Mouse (Mus musculus) skeletal muscle tissue, adult 2 months (tissue): ENCODE data around the gene 1810046K07Rik.

Experiments used
- DNase-seq: peaks from one replicate; pipeline ENCODE4 v3.0.0-alpha.2; 2012; ENCODE audit warnings: low read depth, low spot score

The 1810046K07Rik gene

DNA sequence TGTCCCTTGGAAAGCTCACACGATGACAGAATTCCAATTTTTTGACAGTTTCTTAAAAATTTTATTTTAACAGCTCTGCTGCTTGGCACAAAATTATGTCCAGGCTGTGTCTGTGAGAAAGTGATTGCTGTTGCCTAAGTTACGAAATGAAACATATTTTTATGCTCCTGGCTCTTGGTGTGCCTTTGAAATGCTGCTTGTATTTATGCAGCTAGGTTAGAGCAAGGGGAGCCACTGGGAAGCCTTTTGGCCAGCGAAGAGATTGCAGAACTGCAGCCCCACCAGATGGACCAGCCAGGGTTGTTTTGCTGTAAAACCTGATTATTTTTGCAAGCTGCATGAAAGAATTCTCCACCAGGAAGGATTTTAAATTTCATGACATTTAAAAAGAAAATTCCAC lies 23.6 kb downstream of the 1810046K07Rik start:
- DNase-seq = peak; percentile 15

GRCm38 (mm10) chr9:51303980-51304379 lies 24.7 kb downstream of the 1810046K07Rik start:
- no peak for DNase-seq

- no peak for DNase-seq
These were observed 35.2 kb downstream of the 1810046K07Rik start for GRCm38 (mm10) chr9:51293541-51293940.

DNA sequence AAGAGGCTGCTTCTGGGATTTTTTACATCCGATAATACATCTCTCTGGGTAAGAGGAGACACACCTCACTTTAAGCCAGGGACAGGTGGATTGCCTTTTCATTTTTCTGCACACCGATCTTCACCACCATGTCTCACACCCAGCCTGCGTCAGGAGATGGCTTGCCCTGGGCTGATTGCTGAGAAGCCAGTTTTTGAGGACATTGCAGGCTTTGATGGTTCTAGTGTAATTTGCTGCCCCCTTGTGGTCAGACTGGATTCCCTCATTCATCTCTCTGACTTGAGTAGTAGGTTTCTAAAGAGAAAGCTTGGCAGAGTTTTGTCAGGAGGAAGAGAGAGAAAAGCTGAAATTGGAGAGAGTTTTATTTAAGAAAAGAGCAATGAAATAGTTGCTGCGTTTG lies 36.0 kb downstream of the 1810046K07Rik start:
- DNase-seq = peak; percentile 77

DNA sequence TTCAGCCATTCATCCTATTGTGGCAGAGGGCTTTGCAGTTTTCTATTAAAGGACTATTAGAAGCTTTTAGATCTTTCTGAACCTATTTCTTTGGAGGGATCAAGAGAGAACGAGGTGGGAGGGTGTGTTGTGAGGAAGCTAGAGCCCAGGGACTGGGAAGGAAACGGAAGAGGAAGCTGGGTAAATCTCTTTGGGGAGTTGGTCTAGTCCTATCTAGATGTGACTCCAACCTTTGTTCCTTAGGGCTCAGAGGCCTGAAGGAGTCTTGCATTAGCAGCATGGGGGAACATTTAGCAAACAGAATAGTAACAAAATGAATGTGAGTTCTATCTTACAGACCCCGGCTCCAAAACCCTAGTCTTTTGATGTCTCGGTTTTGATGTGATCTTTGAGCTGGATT lies 37.7 kb downstream of the 1810046K07Rik start:
- no peak for DNase-seq

- peak; percentile 9 for DNase-seq
These were observed 42.6 kb downstream of the 1810046K07Rik start for GRCm38 (mm10) chr9:51286079-51286478.

DNA sequence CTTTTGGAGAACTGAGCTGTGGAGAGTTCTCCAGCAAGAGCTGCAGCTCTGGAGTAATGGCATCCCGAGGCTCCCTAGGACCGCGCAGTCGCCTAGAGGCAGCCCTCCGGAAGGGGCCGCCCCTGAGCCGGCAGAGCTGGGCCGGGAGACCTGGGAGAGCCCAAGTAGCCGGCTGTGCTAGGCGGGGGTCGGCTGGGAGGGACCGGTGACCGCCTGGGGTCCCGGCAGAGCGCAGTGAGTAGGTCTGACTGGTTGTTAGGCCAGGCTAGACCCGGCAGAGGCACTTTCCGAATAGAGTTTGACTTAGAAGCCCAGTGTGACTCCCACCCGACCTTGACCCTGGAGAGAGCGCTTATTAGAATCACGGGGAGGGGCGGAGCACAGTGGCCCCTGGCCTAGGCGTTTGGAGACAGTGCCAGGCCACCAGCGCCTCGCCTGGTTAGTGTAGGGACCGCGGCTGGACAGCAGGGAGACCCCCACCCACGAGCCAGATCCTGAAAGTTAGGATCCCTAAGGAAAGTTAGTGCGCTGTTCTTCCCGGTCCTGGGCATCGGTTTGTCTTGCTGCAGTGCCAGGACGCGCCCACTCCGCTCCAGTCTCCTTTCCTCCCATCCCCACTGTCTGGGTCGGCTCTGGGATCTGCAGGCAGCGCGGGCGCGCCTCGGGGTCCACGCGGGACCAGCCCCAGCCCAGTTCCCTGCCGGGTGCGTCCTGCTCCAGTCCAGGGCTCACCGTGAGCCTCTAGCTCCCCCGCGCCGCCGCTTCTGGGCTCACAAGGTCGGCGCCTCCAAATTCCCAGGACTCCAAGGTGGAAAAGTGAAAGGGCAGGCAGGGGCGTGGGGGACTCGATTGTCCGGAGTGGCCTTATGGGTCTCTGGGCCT lies 50.0 kb downstream of the 1810046K07Rik start, which contains the start of gene Colca2:
TSS of gene Colca2 (minus strand) at position 70 of the 882 bp plus-strand sequence.
- DNase-seq = peak; percentile 73

DNA sequence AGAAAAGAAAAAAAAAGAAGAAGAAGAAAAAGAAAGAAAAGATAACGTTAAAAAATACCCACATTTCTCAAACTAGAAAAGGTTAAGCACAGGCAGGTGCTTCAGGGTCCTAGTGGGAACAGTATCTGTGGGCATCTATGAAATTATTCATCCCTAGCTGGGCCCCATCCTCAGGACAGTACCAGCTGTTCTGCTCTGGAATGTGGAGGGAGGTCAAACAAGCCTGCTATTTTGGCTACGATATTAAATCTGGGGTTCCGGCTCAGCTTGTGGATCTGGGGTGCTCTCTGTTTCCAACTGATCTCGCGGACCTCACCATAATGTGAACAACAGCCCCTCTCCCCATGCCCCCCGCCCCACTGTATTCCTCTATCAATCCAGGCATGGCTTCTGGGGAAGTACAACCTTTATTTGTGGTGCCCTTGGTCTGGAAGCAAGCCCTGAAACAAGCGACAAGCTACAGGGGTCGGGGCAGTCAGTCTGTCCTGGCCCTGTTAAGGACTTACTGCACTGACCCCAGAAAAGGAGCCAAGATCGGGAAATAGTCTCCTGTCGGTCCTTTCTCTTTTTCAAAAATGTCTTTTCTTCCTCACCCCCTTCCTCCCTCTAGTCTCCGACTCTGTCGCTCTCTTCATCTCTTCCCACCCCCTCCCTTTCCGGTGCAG lies 50.8 kb downstream of the 1810046K07Rik start:
- peak; percentile 13 for DNase-seq

GRCm38 (mm10) chr9:51274678-51275077 lies 54.0 kb downstream of the 1810046K07Rik start:
- DNase-seq = no peak

DNA sequence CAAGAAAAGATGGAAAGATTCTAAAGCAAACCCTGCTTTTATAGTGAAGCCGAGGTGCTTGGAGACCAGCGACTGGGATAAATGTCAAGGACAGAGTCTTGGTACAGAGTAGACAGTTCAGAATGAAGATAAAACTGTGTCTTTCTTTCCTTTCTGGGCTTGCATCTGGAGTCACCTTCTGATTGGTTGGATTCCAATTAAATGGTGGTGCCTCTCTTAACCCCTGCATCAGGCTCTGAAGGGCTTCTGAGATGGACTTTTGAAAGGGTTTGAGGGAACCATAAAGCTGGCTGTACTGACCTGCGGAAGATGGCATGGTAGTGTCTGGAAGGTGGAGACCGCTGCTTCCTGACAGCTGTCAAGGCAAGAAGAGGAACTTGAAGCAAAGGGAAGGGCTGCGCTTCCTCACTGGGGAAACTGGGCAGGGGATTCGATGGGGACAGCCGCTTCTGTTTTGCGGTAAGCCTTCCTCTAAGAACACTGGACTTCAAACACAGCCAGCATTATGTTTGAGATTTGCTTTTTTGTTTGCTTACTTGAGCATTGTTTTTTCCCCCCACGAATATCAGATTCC lies 55.0 kb downstream of the 1810046K07Rik start:
- peak; percentile 13 for DNase-seq

GRCm38 (mm10) chr9:51272102-51272501 lies 56.6 kb downstream of the 1810046K07Rik start:
- DNase-seq = no peak

DNA sequence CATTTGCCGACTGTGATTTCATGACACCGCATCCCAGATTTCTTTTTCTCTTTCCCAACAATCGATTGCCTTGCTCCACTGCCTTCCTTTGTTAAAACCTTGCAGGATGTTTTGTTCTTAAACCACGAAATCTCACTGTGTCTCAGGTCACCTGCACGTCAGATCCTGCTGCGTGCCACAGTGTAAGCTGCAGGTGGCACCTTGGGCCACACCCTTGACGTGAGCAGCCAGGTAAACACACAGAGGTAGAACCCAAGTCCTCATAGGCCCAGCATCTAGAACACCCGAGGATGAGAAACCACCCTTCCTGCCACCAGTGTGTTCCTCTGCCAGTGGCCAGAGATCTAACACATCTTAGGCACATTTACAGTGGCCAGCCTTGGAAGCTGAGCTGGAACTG lies 57.6 kb downstream of the 1810046K07Rik start:
- DNase-seq = no peak

- no peak for DNase-seq
These were observed 59.9 kb downstream of the 1810046K07Rik start for GRCm38 (mm10) chr9:51268852-51269251.

DNA sequence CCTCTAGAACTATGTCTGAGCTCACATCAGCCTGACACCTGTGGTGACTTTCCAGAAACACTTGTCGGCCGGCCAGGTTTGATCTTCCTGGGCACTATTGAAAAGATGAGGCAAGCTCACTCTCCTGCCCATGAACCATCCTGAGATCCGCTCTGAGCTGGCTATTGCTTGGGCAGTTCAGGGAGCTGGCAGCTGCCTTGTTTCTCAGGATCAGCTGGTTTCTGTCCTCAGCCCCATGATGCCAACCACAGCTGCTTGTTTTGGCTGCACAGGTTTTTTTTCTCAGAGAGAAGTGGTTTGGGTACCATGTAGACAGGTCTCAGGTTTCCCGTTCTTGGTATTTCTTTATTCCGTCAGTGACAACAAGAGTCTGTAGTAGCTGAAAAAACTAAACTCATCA lies 70.3 kb downstream of the 1810046K07Rik start:
- DNase-seq = no peak

GRCm38 (mm10) chr9:51256780-51257502 lies 71.8 kb downstream of the 1810046K07Rik start:
- DNase-seq = no peak
